ENCODE assay signal across 12 mouse cellular contexts in the genomic region with DNA sequence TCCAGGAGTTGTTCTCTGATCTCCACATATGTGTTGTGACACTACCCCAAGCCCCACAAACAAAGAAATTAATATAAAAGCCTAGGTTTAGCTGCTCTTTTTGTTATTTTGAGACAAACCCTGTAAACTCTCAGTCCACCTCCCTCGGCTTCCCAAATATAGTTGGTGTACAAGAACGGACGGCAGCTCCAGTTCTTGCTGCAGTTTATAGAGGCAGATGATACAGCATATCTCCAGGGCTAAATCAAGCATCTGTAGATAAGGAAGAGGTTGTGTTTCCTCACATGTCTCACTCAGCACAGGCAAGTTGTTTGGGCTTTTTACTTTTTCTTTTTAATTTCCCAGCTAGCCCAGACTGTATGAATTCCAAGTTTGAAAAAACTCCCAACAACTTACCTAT.
"Had no signal": no experiment of that assay in that cellular context is flagged by ENCODE, and none has a peak within 500 bp of the region (broad histone marks: within the 10 kb centered on the region; RNA-seq: fewer than 3 reads in every experiment).

No protein-coding gene starts in this region.

- H3K27ac ChIP-seq: limb, embryonic 12.5 days; liver, embryonic 15.5 days; midbrain, embryonic 13.5 days; stomach, embryonic 15.5 days had no signal

- H3K4me1 ChIP-seq: stomach, embryonic 15.5 days had no signal

- H3K4me3 ChIP-seq: limb, embryonic 12.5 days; liver, embryonic 15.5 days; midbrain, embryonic 13.5 days; stomach, embryonic 15.5 days had no signal

- H3K36me3 ChIP-seq: liver, embryonic 15.5 days; midbrain, embryonic 13.5 days; stomach, embryonic 15.5 days had no signal

- H3K9me3 ChIP-seq: limb, embryonic 12.5 days; liver, embryonic 15.5 days; midbrain, embryonic 13.5 days; stomach, embryonic 15.5 days had no signal

- H3K4me2 ChIP-seq: limb, embryonic 12.5 days; liver, embryonic 15.5 days; midbrain, embryonic 13.5 days; stomach, embryonic 15.5 days had no signal

- H3K9ac ChIP-seq: limb, embryonic 12.5 days; liver, embryonic 15.5 days; midbrain, embryonic 13.5 days; stomach, embryonic 15.5 days had no signal

- DNase-seq: kidney, postnatal 14 days; liver; lung, adult 2 months; lung, postnatal 36 days; right cerebral cortex, postnatal 14 days; thymus, adult 2 months; thymus, postnatal 25 days had no signal

- ATAC-seq: lung, postnatal 0 days; midbrain, embryonic 13.5 days had no signal

- H3K27me3 ChIP-seq: limb, embryonic 12.5 days; liver, embryonic 15.5 days; midbrain, embryonic 13.5 days; stomach, embryonic 15.5 days had no signal
